Mouse (Mus musculus) layer of hippocampus, adult 9-11 months (tissue): Measurements from ENCODE around the gene Rora.

Source experiments
- DNase-seq: peaks from one replicate; pipeline ENCODE4 v3.0.0; 2022

Rora gene

GRCm38 (mm10) chr9:68760876-68761275 lies 107.3 kb downstream of the Rora start:
- DNase-seq: no peak

- no peak for DNase-seq
Observed at GRCm38 (mm10) chr9:68761672-68762071, 108.1 kb downstream of the Rora start.

- DNase-seq: no peak
Observed at GRCm38 (mm10) chr9:68765595-68765994, 112.0 kb downstream of the Rora start.

GRCm38 (mm10) chr9:68769638-68770037 lies 116.1 kb downstream of the Rora start:
- no peak for DNase-seq

GRCm38 (mm10) chr9:68771383-68771782 lies 117.8 kb downstream of the Rora start:
- no peak for DNase-seq

- DNase-seq: no peak
Observed at GRCm38 (mm10) chr9:68773770-68774169, 120.2 kb downstream of the Rora start.

- DNase-seq: peak; percentile 6
Observed at GRCm38 (mm10) chr9:68782011-68782410, 128.4 kb downstream of the Rora start.

GRCm38 (mm10) chr9:68782604-68783003 lies 129.0 kb downstream of the Rora start:
- no peak for DNase-seq

GRCm38 (mm10) chr9:68783246-68783645 lies 129.7 kb downstream of the Rora start:
- no peak for DNase-seq

GRCm38 (mm10) chr9:68786614-68787293 lies 133.2 kb downstream of the Rora start:
- DNase-seq: no peak

GRCm38 (mm10) chr9:68787665-68788064 lies 134.1 kb downstream of the Rora start:
- DNase-seq: no peak

GRCm38 (mm10) chr9:68790922-68791321 lies 137.3 kb downstream of the Rora start:
- DNase-seq: no peak

GRCm38 (mm10) chr9:68791982-68792540 lies 138.5 kb downstream of the Rora start:
- DNase-seq: peak; percentile 11

- DNase-seq: no peak
Observed at GRCm38 (mm10) chr9:68795314-68795713, 141.7 kb downstream of the Rora start.

GRCm38 (mm10) chr9:68798221-68798620 lies 144.6 kb downstream of the Rora start:
- no peak for DNase-seq

GRCm38 (mm10) chr9:68799065-68799464 lies 145.5 kb downstream of the Rora start:
- DNase-seq: peak; percentile 81

GRCm38 (mm10) chr9:68804229-68804628 lies 150.6 kb downstream of the Rora start:
- no peak for DNase-seq

- DNase-seq: no peak
Observed at GRCm38 (mm10) chr9:68805776-68806175, 152.2 kb downstream of the Rora start.

GRCm38 (mm10) chr9:68807735-68808134 lies 154.1 kb downstream of the Rora start:
- no peak for DNase-seq

GRCm38 (mm10) chr9:68809536-68809935 lies 155.9 kb downstream of the Rora start:
- no peak for DNase-seq

GRCm38 (mm10) chr9:68814723-68815122 lies 161.1 kb downstream of the Rora start:
- DNase-seq: no peak

GRCm38 (mm10) chr9:68815877-68816276 lies 162.3 kb downstream of the Rora start:
- DNase-seq: no peak

- DNase-seq: no peak
Observed at GRCm38 (mm10) chr9:68820036-68820435, 166.4 kb downstream of the Rora start.

GRCm38 (mm10) chr9:68820478-68820877 lies 166.9 kb downstream of the Rora start:
- no peak for DNase-seq

GRCm38 (mm10) chr9:68821388-68821787 lies 167.8 kb downstream of the Rora start:
- DNase-seq: no peak
